Mouse (Mus musculus) adrenal gland, adult 18-20 months (tissue): Measurements from ENCODE around the gene Txn2. TPM values are rescaled to one million over a fixed set of nuclear protein-coding genes. Genes with fewer than 3 reads are reported as not detected.
A peak's percentile ranks its signal among the peaks of the same experiment; 100 is the strongest.
"Not testable (repeated sequence)": the region's sequence is repeated elsewhere in the genome, so short reads cannot be mapped to it uniquely, and the experiment has no call there.

Experiments used
- DNase-seq, 2 experiments: peaks; one replicate each; pipeline ENCODE4 v3.0.0; 2021 to 2022; ENCODE audit warnings: low spot score in 2 of 2
- total RNA-seq, 2 experiments: library from RNA; stranded (reverse); gene quantifications; 1 replicate in 1 of 2; 2 replicates in 1 of 2; pipeline ENCODE4 v1.2.3; 2021

Gene Txn2
- total RNA-seq, 2 experiments from 2014 or later, result 544 to 611 TPM

- DNase-seq, result no peak
These were observed 47.1 kb downstream of the Txn2 start for GRCm38 (mm10) chr15:77881698-77882097.

GRCm38 (mm10) chr15:77880738-77881137 lies 48.1 kb downstream of the Txn2 start:
- no peak for DNase-seq

- DNase-seq, result no peak
These were observed 49.0 kb downstream of the Txn2 start for GRCm38 (mm10) chr15:77879756-77880155.

GRCm38 (mm10) chr15:77877209-77877608 lies 51.6 kb downstream of the Txn2 start:
- DNase-seq, result no peak

- DNase-seq, result no peak
These were observed 52.1 kb downstream of the Txn2 start for GRCm38 (mm10) chr15:77876716-77877115.

- no peak for DNase-seq
These were observed 52.9 kb downstream of the Txn2 start for GRCm38 (mm10) chr15:77875953-77876352.

GRCm38 (mm10) chr15:77874807-77875206 lies 54.0 kb downstream of the Txn2 start:
- DNase-seq, result no peak

GRCm38 (mm10) chr15:77874310-77874709 lies 54.5 kb downstream of the Txn2 start:
- DNase-seq, result no peak

- no peak for DNase-seq
These were observed 55.2 kb downstream of the Txn2 start for GRCm38 (mm10) chr15:77873564-77873963.

- no peak for DNase-seq
These were observed 55.8 kb downstream of the Txn2 start for GRCm38 (mm10) chr15:77872996-77873395.

- DNase-seq, result peak; percentile 20 to 49
These were observed 60.5 kb downstream of the Txn2 start for GRCm38 (mm10) chr15:77868340-77868739.

GRCm38 (mm10) chr15:77867231-77867968 lies 61.4 kb downstream of the Txn2 start:
- DNase-seq, result not testable (repeated sequence)

- no peak for DNase-seq
These were observed 62.1 kb downstream of the Txn2 start for GRCm38 (mm10) chr15:77866583-77867220.

Other genes starting within 250 kb of the Txn2 start
- gene Apol7e, start 230.1 kb downstream of the Txn2 start, total RNA-seq, result under 1 TPM in 1 of 2 experiments, not detected in 1; 0.19 TPM
- 1 to 10 TPM in 1 of 2 experiments, under 1 TPM in 1; 0.66 to 1.6 TPM for gene Apol9b, start 200.0 kb downstream of the Txn2 start, total RNA-seq
- gene Apol8, start 172.0 kb downstream of the Txn2 start, total RNA-seq, result not detected
- gene Myh9, start 86.8 kb downstream of the Txn2 start, total RNA-seq, result 100 to 1,000 TPM; 270 to 287 TPM
- 1 to 10 TPM; 2.8 to 3.5 TPM for gene Foxred2, start 27.7 kb upstream of the Txn2 start, total RNA-seq
- gene Eif3d, start 41.8 kb upstream of the Txn2 start, total RNA-seq, result 100 to 1,000 TPM; 149 to 156 TPM
- gene Cacng2, start 191.0 kb upstream of the Txn2 start, total RNA-seq, result under 1 TPM; 0.29 to 0.40 TPM
- 10 to 100 TPM; 13.2 to 14.8 TPM for gene Ift27, start 245.1 kb upstream of the Txn2 start, total RNA-seq